ENCODE assay signal across 22 mouse cellular contexts in genomic region chr2:19085105-19085504, GRCm38 (mm10).
"Had no signal": no experiment of that assay in that cellular context is flagged by ENCODE, and none has a peak within 500 bp of the region (broad histone marks: within the 10 kb centered on the region; RNA-seq: fewer than 3 reads in every experiment).

No protein-coding gene starts in this region.

- H3K9me3 ChIP-seq: limb, embryonic 12.5 days; liver, embryonic 13.5 days; liver, embryonic 15.5 days had no signal

- H3K4me1 ChIP-seq: heart, embryonic 12.5 days; hindbrain, embryonic 13.5 days; hindbrain, embryonic 15.5 days; limb, embryonic 12.5 days had no signal

- DNase-seq: gastrocnemius, postnatal 14 days; gastrocnemius, postnatal 36 days; heart, adult 18-20 months; heart, postnatal 10 days; kidney, adult 11 months; kidney, adult 2 months; kidney, postnatal 10 days; kidney, postnatal 25 days; kidney, postnatal 4 days; layer of hippocampus, adult 9-11 months; layer of hippocampus, postnatal 36 days; liver; liver, embryonic 13.5 days had no signal

- H3K4me2 ChIP-seq: heart, embryonic 12.5 days; hindbrain, embryonic 13.5 days; hindbrain, embryonic 15.5 days; limb, embryonic 12.5 days; liver, embryonic 11.5 days; liver, embryonic 13.5 days; liver, embryonic 15.5 days had no signal

- H3K36me3 ChIP-seq: heart, embryonic 12.5 days; hindbrain, embryonic 13.5 days; hindbrain, embryonic 15.5 days; limb, embryonic 12.5 days; liver, embryonic 13.5 days; liver, embryonic 15.5 days had no signal

- H3K27me3 ChIP-seq: heart, embryonic 12.5 days; hindbrain, embryonic 13.5 days; hindbrain, embryonic 15.5 days; limb, embryonic 12.5 days; liver, embryonic 13.5 days; liver, embryonic 15.5 days had no signal

- H3K27ac ChIP-seq: hindbrain, embryonic 13.5 days; hindbrain, embryonic 15.5 days; hindbrain, postnatal 0 days; layer of hippocampus, adult 2 months; limb, embryonic 12.5 days; liver, embryonic 13.5 days; liver, embryonic 15.5 days had no signal

- ATAC-seq: hindbrain, postnatal 0 days; intestine, embryonic 16.5 days had no signal

- H3K9ac ChIP-seq: heart, embryonic 12.5 days; hindbrain, embryonic 13.5 days; hindbrain, embryonic 15.5 days; limb, embryonic 12.5 days; liver, embryonic 13.5 days; liver, embryonic 15.5 days had no signal

- H3K4me3 ChIP-seq: heart, embryonic 12.5 days; hindbrain, embryonic 13.5 days; hindbrain, embryonic 15.5 days; layer of hippocampus, adult 2 months; limb, embryonic 12.5 days; liver, embryonic 13.5 days; liver, embryonic 15.5 days had no signal
